Mouse (Mus musculus) heart, postnatal 0 days (tissue): ENCODE results near the gene Mgea5. TPM values are rescaled to one million over a fixed set of nuclear protein-coding genes. Genes with fewer than 3 reads are reported as not detected.

ENCODE experiments used
- ATAC-seq: fragments of 200-750 bp; cut with Nextera tagmentation; 2 replicates; pipeline ENCODE4 v1.8.0; 2017; ENCODE audit warnings: low read depth, moderate number of reproducible peaks, moderate library complexity; ENCODE audit not compliant: insufficient read depth
- DNase-seq: peaks from one replicate; pipeline ENCODE4 v3.0.0-alpha.2; 2016; ENCODE audit warnings: low spot score
- H3K27ac ChIP-seq: fragments of 300-500 bp; sonication (generic); 2 replicates; pipeline ENCODE4 v1.5.1; 2014; ENCODE audit warnings: low read depth, mild to moderate bottlenecking
- H3K27me3 ChIP-seq: fragments of 300-500 bp; sonication (generic); 2 replicates; pipeline ENCODE4 v1.6.1; 2014; ENCODE audit warnings: low read length, mixed read lengths; ENCODE audit not compliant: control insufficient read depth, insufficient read depth
- H3K36me3 ChIP-seq: fragments of 300-500 bp; sonication (generic); replicated peaks from 2 replicates; pipeline ENCODE4 v1.6.1; 2014; ENCODE audit warnings: low read length, mixed read lengths; ENCODE audit not compliant: control insufficient read depth, insufficient read depth
- H3K4me1 ChIP-seq: fragments of 300-500 bp; sonication (generic); 2 replicates; pipeline ENCODE4 v1.6.1; 2014; ENCODE audit warnings: antibody characterized with exemption; ENCODE audit not compliant: control insufficient read depth, insufficient read depth
- H3K4me2 ChIP-seq: fragments of 300-500 bp; sonication (generic); 2 replicates; pipeline ENCODE4 v1.6.1; 2014; ENCODE audit warnings: low read depth, mild to moderate bottlenecking, low read length, moderate library complexity
- H3K4me3 ChIP-seq: fragments of 300-500 bp; sonication (generic); 2 replicates; pipeline ENCODE4 v1.5.1; 2014; ENCODE audit warnings: low read depth, low read length
- H3K9ac ChIP-seq: fragments of 300-500 bp; sonication (generic); replicated peaks from 2 replicates; pipeline ENCODE4 v1.6.1; 2014; ENCODE audit warnings: low read depth, low read length, mixed read lengths
- H3K9me3 ChIP-seq: fragments of 300-500 bp; sonication (generic); replicated peaks from 2 replicates; pipeline ENCODE4 v1.6.1; 2016; ENCODE audit warnings: low read length; ENCODE audit not compliant: control insufficient read depth
- CTCF ChIP-seq: IDR thresholded peaks from 2 replicates; pipeline ENCODE4 v1.5.1; 2016; ENCODE audit warnings: antibody characterized with exemption, control low read depth, low read depth
- EP300 ChIP-seq: IDR thresholded peaks from 2 replicates; pipeline ENCODE4 v1.6.1; 2016; ENCODE audit warnings: antibody characterized with exemption, low read depth
- WGBS: fragments of 180-500 bp; shearing (Covaris S2); extraction: QIAGEN DNeasy Blood & Tissue Kit; methylation state at CpG from one replicate; pipeline ENCODE4 v1.1.7; 2014; 5-methylcytosine and 5-hydroxymethylcytosine counted together
- polyA plus RNA-seq: library from polyadenylated mRNA; unstranded; fragments of >200 nt; fragmentation: Nextera tagmentation; extraction: Ambion mirVana; gene quantifications from 2 replicates; pipeline ENCODE4 v1.2.1, GENCODE M21; 2015
- total RNA-seq: library from RNA; depleted of rRNA; stranded (reverse); fragments of >200 nt; gene quantifications from 2 replicates; pipeline ENCODE4 v1.2.3, GENCODE M21; 2014; ENCODE audit warnings: low replicate concordance

Mgea5 gene
- total and polyA plus RNA-seq, 2 experiments from 2014 or later, result 19.9 to 84.5 TPM

DNA sequence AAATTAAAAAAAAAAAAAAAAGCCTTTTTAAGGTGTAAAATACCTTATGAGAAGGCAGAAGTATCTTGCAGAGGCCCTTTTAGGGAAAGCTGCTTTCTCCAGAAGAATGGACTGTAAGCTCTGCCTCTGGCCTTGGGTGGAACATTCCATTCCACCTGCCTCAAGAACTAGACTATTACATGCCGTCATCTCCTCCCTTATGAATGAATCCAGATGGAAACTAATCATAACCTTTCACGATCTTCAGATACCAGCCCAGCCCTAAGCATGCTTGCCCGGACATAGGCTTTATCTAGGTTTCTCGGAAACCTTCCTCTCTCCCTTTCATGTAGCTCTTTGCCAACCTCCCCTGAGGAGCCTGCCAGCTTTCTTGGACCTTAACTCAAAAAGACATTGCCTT lies 4.7 kb upstream of the Mgea5 start:
- 39% methylated on average over 4 of the region's 4 CpGs for WGBS
- Histone ChIP-seq H3K36me3 (no peaks in the 10 kb centered on the region), H3K9me3 (no peaks in the 10 kb centered on the region), H3K4me1 (no peaks in the 10 kb centered on the region), H3K27ac (no peak overlapping the region), H3K4me2 (no peak overlapping the region), H3K9ac (no peak overlapping the region), H3K27me3 (no peaks in the 10 kb centered on the region), H3K4me3 (no peak overlapping the region)
- ATAC-seq (no peak), DNase-seq (peak; percentile 20)
- TF ChIP-seq EP300, result no peak
- TF ChIP-seq CTCF, result no peak

DNA sequence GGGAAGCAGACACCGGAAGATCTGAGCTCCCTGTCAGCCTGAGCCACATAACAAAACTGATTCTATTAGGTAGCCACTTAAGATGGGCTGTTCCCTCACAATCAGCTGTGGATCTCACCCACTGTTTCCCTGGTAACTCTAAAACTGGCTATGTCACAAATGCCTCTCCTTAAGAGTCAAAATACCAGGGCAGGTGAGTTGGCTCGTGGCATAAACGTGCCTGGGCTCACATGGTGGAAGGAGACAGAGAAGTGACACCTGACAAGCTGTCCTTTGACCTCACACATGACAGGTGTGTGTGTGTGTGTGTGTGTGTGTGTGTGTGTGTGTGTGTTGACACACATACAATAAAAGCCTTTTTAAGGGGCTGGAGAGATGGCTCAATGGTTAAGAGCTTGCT lies 3.8 kb upstream of the Mgea5 start:
- no peaks in the 10 kb centered on the region for H3K27me3 ChIP-seq
- DNase-seq (no peak), ATAC-seq (no peak)
- TF ChIP-seq EP300 (no peak), CTCF (no peak)
- WGBS, result 60% methylated on average over 3 of the region's 3 CpGs
- no peaks in the 10 kb centered on the region for H3K9me3 ChIP-seq
- no peak overlapping the region for H3K27ac ChIP-seq
- no peaks in the 10 kb centered on the region for H3K4me1 ChIP-seq
- no peaks in the 10 kb centered on the region for H3K36me3 ChIP-seq
- no peak overlapping the region for H3K4me3 ChIP-seq
- no peak overlapping the region for H3K4me2 ChIP-seq
- H3K9ac ChIP-seq, result no peak overlapping the region

DNA sequence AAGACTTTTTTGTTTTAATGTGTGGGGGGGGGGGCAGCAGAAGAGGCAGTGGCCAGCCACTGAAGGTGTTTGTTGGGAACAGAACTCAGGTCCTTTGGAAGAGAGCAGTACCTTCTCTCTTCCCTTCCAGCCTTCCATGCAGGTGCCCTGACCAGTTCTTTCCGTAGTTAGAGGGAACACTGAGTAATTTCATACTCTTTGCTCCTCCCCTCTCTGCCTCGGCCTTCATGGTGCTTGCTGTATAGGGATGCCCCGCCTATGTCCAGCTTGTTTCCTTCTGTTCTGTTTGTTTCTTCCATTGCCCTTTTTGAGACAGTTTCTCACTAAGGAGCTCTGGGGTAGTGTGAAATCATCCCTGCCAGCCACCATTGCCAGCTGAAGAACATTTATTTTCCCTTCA lies 1.8 kb upstream of the Mgea5 start:
- TF ChIP-seq CTCF (no peak), EP300 (no peak)
- Histone ChIP-seq H3K36me3 (no peaks in the 10 kb centered on the region), H3K27ac (no peak overlapping the region), H3K9ac (no peak overlapping the region), H3K4me2 (no peak overlapping the region), H3K4me1 (peaks cover 16% of the 10 kb centered on the region; the same call in 1 of the 2 replicates), H3K27me3 (no peaks in the 10 kb centered on the region), H3K4me3 (no peak overlapping the region), H3K9me3 (no peaks in the 10 kb centered on the region)
- DNase-seq (no peak), ATAC-seq (no peak)
- 78% methylated on average over 3 of the region's 3 CpGs for WGBS

- H3K36me3 ChIP-seq, result peaks cover 10% of the 10 kb centered on the region; the same call in 1 of the 2 replicates
- H3K9ac ChIP-seq, result no peak overlapping the region; the same call in 1 of the 2 replicates
- TF ChIP-seq CTCF, result no peak
- TF ChIP-seq EP300, result no peak
- DNase-seq (no peak), ATAC-seq (peak; percentile 1; the same call in 1 of the 2 replicates)
- H3K4me1 ChIP-seq, result peaks cover 19% of the 10 kb centered on the region; the same call in 1 of the 2 replicates
- H3K9me3 ChIP-seq, result no peaks in the 10 kb centered on the region
- H3K4me3 ChIP-seq, result peak overlapping the region; percentile 89
- 30% methylated on average over 17 of the region's 17 CpGs for WGBS
- peak overlapping the region; percentile 73 for H3K27ac ChIP-seq
- H3K4me2 ChIP-seq, result peak overlapping the region; percentile 66
- no peaks in the 10 kb centered on the region for H3K27me3 ChIP-seq
Measured at GRCm38 (mm10) chr19:45783933-45784576, 418 bp upstream of the Mgea5 start.

- peak; percentile 37 for ATAC-seq
- H3K9ac ChIP-seq, result peak overlapping the region; percentile 96
- TF ChIP-seq CTCF, result no peak
- no peak for TF ChIP-seq EP300
- DNase-seq, result peak; percentile 78
- H3K36me3 ChIP-seq, result peaks cover 25% of the 10 kb centered on the region
- no peaks in the 10 kb centered on the region for H3K9me3 ChIP-seq
- H3K4me1 ChIP-seq, result peaks cover 19% of the 10 kb centered on the region; the same call in 1 of the 2 replicates
- no peaks in the 10 kb centered on the region for H3K27me3 ChIP-seq
- H3K4me2 ChIP-seq, result peak overlapping the region; percentile 76
- H3K4me3 ChIP-seq, result peak overlapping the region; percentile 89
- H3K27ac ChIP-seq, result peak overlapping the region; percentile 97
- WGBS, result under 1% methylated on average over 36 of the region's 36 CpGs
Measured at GRCm38 (mm10) chr19:45782315-45783001, 1.2 kb downstream of the Mgea5 start.
